Mouse (Mus musculus) monocyte, adult 5-6 weeks (primary cell): Measurements from ENCODE around the gene Coro2a. TPM values are rescaled to one million over a fixed set of nuclear protein-coding genes. Genes with fewer than 3 reads are reported as not detected.
"Not testable (repeated sequence)": the region's sequence is repeated elsewhere in the genome, so short reads cannot be mapped to it uniquely, and the experiment has no call there.

Source experiments
- ATAC-seq: fragments of 153-309, 156-312 bp; replicated peaks from 2 replicates; pipeline ENCODE4 v1.8.0; 2017; ENCODE audit warnings: mild to moderate bottlenecking; ENCODE audit not compliant: low TSS enrichment, insufficient number of reproducible peaks, severe bottlenecking, poor library complexity, low FRiP score
- total RNA-seq: library from RNA; stranded (forward); fragments of 200-1000, 200-491, 200-594 nt; gene quantifications from 3 replicates; pipeline ENCODE4 v1.2.3, GENCODE M21; 2017

The Coro2a gene
- total RNA-seq, result 25.5 to 68.9 TPM (median 29.6 TPM) in 3 replicates

GRCm38 (mm10) chr4:46601844-46602423, at the start of gene Coro2a:
TSS of gene Coro2a (minus strand) at chr4:46602202.
- peak; percentile 69 for ATAC-seq

DNA sequence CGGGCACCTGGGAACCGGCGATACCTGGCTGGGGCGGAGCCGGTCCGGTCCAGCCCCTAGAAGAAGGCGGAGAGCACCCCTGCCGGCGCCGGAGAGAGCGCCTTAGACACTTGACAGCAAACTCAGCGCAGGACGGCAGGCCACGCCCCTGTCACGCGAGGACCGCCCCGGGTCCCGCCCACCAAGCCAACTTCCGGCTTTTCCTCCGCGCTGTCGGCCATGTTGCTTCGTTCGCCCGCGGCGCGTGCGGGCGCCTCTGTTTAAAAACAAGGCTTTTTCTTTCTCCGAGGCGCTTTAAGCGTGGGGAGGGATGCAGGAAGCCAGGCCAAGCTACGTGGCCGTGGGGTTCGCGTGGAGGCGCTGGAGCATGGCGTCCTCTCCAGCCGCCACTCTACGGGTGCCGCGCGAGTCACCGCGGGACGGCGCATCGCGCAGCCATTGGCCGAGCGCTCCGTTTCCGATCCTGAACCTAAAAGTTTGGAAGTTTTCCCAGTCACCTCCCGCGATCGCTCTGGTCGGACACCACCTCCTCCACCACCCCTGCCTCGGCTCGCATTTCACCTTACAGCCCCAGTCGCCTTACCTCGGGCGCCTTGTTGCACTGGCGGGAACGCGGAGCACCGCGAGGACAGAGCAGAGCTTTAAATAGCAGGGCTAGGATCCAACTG, 48.2 kb upstream of the Coro2a start, which contains the start of gene Tbc1d2:
Gene Tbc1d2, minus strand, starts transcription at position 124 of the 668 bp plus-strand sequence.
- peak; percentile 95 for ATAC-seq

DNA sequence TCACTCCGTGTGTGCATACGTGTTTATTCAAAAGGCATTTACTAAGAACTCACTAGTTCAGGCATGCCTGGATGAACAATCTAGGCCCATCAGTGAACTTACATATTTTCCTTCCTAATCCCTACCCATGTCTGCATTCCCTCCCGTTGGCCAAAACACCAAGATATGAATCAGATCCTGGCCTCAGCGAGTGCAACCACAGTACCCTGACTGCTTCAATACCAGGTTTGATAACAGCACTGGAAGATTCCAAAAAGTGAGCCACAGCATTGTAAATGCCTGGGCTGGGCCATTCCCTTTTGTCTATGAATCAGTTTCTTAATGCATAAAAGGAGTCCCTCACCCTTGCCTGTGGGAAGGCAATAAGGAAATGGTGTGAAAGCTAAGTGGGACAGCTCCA, 47.2 kb upstream of the Coro2a start:
- no peak for ATAC-seq

- ATAC-seq, result no peak
Observed at GRCm38 (mm10) chr4:46643676-46644112, 41.7 kb upstream of the Coro2a start.

GRCm38 (mm10) chr4:46642924-46643675, 41.1 kb upstream of the Coro2a start:
- ATAC-seq, result peak; percentile 94

DNA sequence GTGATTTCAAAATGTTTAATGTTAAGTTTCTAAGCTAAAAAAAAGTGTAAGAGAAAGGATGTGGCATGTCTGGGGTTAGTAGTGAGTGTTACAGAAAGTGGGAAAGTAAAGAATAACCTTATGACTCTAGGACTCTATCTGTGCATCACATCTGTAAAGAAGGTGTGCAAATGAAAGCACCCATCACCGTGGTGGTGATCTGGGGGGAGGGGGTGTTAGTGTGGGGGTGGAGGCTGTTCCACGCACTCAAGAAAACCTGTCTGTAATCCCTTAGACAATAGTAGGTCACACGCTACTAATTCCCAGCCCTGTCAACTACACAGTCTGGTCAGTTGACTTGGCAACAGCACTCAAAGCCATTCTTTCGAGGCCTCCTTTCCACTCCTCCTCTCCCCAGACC, 39.3 kb upstream of the Coro2a start:
- no peak for ATAC-seq

GRCm38 (mm10) chr4:46639866-46640265, 37.9 kb upstream of the Coro2a start:
- no peak for ATAC-seq

DNA sequence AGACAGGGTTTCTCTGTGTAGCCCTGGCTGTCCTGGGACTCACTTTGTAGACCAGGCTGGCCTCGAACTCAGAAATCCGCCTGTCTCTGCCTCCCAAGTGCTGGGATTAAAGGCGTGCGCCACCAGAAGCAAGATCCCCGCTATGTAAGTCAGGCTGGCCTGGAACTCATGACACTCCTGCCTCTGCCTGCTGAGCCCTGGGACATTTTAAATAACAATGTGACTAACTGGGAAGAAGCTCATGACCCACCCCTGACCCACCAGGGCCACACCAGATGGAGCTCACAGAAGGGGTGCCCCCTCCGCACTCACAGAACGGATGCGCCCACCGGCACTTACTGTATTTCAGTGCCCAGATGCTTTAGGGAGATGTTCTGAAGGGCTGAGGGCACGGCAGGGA, 35.2 kb upstream of the Coro2a start:
- not testable (repeated sequence) for ATAC-seq

DNA sequence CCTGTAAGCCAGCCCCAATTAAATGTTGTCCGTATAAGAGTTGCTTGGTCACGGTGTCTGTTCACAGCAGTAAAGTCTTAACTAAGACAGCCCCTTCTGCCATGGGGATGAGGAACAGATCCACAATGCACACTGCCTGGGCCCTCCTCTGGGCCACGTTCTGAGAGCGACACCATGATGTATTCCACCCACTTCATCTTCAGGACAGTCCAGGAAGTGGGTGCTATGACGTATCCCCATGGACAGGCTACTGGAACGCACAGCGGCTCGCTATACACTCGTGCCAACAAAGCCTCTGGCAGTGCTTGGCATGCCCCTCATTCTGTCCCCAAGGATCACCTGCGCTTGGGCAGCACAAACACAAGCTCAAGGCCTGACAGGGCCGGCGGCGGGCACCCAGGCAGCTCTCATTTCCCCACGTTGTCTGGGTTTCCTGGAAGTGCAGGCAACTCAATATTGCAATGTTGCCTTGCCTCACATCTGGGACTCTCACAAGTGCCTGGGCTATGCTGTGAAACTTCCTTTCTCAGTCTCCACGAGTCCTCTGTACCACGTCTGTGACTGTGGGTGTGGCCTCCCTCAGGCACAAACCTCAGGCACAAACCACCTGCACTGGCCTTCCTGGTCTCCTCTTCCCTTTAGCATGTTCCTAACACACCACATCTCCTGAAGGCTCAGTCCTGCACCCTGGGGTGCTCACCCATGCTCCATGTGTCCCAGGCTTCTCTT, 33.9 kb upstream of the Coro2a start:
- peak; percentile 50; the same call in 1 of the 2 replicates for ATAC-seq

DNA sequence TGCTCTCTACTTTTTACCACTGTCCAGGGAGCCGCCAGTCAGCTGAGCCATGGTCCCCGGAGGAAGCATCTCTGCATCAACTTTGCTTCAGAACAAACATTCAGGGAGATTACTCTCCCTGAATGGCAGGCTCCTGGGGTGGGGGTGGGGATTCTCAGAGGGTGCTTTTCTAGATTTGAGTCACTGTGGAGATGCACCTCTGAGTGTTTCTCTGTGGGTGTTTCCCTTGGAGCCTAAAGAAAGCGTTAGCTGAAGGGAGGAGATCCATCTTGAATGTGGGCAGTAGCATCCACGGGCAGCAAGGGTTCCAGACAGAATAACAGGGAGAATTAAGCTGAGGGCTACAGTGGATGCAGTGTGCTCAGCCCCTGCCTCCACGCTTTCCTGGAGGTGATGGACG, 32.9 kb upstream of the Coro2a start:
- no peak for ATAC-seq

DNA sequence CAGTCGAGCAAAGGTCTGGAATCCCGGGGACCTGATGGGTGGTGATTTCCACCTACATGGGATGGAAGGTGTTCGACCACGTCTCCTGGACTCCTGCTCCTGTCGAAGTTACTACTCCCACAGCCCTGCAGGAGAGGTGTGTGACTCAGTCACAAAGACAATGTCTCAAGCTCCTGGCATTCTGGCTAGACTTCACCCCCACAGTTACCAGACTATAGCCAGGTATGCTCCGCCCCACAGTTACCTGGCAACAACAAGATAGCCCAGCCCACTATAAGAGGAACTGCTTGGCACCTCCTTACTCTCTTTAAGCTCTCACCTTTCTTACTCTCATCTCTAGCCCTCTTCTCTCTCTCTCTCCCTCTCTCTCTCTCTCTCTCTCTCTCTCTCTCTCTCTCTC, 31.6 kb upstream of the Coro2a start:
- not testable (repeated sequence) for ATAC-seq

- no peak for ATAC-seq
Observed at GRCm38 (mm10) chr4:46632465-46632864, 30.5 kb upstream of the Coro2a start.

DNA sequence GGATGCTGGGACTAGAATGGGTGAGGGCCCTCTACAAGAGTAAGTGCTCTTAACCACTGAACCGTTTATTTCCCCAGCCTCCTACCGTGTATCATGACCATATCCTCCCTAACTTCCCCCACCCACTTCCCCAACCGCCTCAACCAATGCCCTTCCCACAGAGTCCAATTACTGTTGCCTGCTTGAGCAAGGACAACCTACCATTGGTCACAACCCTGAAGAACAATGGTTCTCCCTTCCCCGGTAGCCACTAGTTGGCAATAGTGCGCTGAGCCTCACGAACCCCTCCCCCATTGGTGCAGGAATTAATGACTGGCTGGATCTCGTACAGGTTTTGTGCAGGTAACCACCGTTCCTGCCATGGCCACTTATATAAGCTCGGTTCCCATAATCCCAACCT, 28.4 kb upstream of the Coro2a start:
- ATAC-seq, result peak; percentile 97

- ATAC-seq, result no peak
Observed at GRCm38 (mm10) chr4:46628873-46629272, 26.9 kb upstream of the Coro2a start.

- ATAC-seq, result no peak
Observed at GRCm38 (mm10) chr4:46628081-46628480, 26.1 kb upstream of the Coro2a start.

DNA sequence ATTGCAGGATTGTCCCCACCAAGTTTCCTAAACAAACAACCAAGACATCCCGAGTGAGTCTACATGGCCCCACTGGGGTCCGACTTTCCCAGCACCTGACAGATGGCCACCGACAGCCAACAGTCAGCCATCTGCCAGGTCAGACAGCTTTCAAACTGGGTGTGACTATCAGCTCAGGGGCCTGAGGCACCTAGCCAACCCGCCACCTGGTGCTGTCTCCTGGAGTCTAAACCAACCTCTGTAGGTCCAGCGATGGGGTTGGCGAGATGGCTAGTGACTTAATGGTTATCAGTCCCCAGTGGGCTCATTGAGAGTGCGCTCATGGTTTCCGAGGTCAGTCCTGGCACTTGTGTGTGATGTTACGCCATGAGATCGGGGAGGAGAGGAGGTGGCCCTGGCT, 23.1 kb upstream of the Coro2a start:
- ATAC-seq, result no peak

DNA sequence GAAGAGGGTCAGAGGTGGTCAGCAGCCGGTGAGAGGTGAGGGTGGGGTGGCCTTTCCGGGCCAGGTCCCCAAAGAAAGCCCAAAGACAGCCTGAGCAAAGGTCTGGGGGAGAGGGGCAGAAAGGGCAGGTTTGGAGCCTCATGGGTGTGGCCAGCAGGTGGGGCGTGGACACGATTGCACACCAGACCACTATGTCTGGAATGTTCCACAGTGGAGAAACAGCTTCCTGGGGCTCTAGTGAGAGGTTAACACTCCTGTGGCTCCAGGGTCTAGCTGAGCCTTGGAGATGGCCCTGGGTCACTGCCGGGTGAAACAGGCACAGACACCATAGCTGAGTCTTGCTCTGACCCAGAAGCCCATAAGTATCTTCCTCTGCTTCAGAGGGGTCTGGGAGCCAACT, 21.0 kb upstream of the Coro2a start:
- no peak for ATAC-seq

- no peak for ATAC-seq
Observed at GRCm38 (mm10) chr4:46620946-46621345, 18.9 kb upstream of the Coro2a start.

DNA sequence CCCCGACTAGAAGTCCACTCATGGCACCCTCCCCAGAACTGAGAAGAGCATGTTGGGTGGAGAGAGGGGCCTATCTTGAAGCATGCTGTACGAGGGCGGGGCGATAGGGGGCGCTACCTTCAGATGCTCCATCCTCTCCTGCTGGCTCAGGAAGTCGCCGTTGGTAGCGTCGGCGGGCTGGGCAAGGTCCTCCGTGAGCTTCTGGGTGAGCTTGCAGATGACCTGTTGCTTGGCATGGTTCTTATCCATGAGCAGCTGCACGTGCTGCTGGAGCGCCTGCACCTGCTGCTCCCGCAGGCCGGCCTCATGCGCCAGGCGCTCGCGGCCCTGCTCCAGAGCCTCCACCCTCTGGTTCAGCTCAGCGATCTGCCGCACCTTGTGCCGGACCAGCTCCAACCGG, 18.3 kb upstream of the Coro2a start:
- no peak for ATAC-seq
